Mouse (Mus musculus) gastrocnemius, adult 2 months (tissue): ENCODE data around the gene Akap2. TPM values are rescaled to one million over a fixed set of nuclear protein-coding genes. Genes with fewer than 3 reads are reported as not detected.

Experiments
- DNase-seq: peaks from one replicate; pipeline ENCODE4 v3.0.0; 2022
- H3K27ac ChIP-seq: fragments of 200-600 bp; 2 replicates; pipeline ENCODE4 v1.8.1; 2022; ENCODE audit warnings: mild to moderate bottlenecking
- H3K4me3 ChIP-seq: fragments of 200-600 bp; 2 replicates; pipeline ENCODE4 v1.8.1; 2022; ENCODE audit warnings: mild to moderate bottlenecking, moderate library complexity
- CTCF ChIP-seq: fragments of 200-600 bp; IDR thresholded peaks from 2 replicates; pipeline ENCODE4 v1.8.1; 2022; ENCODE audit warnings: antibody characterized with exemption, mild to moderate bottlenecking, moderate library complexity
- intact Hi-C: fragments of 180-260 bp; cut with DNase I; formaldehyde crosslinking; loops from one replicate; pipeline ENCODE4 v1.15.1; 2025
- total RNA-seq, 2 experiments: library from RNA; stranded (reverse); gene quantifications; 2 replicates each; pipeline ENCODE4 v1.2.3; 2021

The Akap2 gene
- total RNA-seq, 2 experiments from 2014 or later: 28.3 to 42.6 TPM

DNA sequence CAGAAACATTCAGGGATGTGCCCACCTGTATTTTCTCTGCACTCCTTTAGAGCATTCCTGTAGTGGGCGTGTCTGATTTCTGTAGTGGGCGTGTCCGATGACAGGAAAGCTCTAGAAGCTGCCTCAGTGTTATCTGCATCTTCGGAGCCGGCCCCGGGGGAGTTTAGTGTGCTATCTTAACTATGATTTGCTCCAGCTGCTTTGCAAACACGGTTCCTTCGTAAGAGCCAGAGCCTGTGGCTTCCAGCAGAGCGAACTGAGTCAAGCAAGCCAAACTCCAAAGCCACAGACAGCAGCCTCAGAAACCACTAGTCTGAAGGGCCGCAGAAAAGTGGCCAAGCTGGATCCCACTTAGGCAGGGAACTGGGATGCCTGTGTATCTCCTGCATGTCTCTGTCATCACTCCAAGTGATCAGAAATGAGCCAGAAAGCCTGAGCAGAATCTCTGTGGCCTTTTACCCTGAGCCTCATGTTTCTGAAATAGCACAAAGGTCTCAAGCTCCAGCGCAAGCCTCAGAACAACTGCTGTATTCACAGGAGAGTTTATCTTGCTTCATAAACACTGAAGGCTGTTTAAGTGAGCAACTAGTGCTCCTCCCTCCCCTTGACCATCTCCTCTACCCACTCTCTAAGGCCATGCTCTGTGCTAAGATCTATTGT lies 55.5 kb downstream of the Akap2 start:
- peak overlapping the region; percentile 5; the same call in 1 of the 2 replicates for H3K27ac ChIP-seq

GRCm38 (mm10) chr4:57774517-57774916 lies 57.1 kb downstream of the Akap2 start:
- intact Hi-C loops: no loop called here
- H3K4me3 ChIP-seq: no peak overlapping the region

More for the DNA sequence above, 55.5 kb downstream of the Akap2 start:
- no peak for DNase-seq
- H3K4me3 ChIP-seq: no peak overlapping the region
- intact Hi-C loops: no loop called here
- no peak for TF ChIP-seq CTCF

GRCm38 (mm10) chr4:57775582-57775981 lies 58.1 kb downstream of the Akap2 start:
- no peak for TF ChIP-seq CTCF
- intact Hi-C loops: loop anchor here (5.0 kb wide), 1 partner anchor 33 kb away; no protein-coding TSS in a partner anchor
- DNase-seq: no peak
- H3K4me3 ChIP-seq: no peak overlapping the region
- H3K27ac ChIP-seq: no peak overlapping the region

More at GRCm38 (mm10) chr4:57774517-57774916, 57.1 kb downstream of the Akap2 start:
- no peak for TF ChIP-seq CTCF
- DNase-seq: no peak
- no peak overlapping the region for H3K27ac ChIP-seq

- DNase-seq: no peak
- intact Hi-C loops: loop anchor here (5.0 to 10.0 kb wide), 2 partner anchors 67 to 104 kb away; no protein-coding TSS in a partner anchor
- TF ChIP-seq CTCF: no peak
- Histone ChIP-seq H3K4me3 (no peak overlapping the region), H3K27ac (peak overlapping the region; percentile 46)
These were observed 62.9 kb downstream of the Akap2 start for GRCm38 (mm10) chr4:57780403-57780802.

DNA sequence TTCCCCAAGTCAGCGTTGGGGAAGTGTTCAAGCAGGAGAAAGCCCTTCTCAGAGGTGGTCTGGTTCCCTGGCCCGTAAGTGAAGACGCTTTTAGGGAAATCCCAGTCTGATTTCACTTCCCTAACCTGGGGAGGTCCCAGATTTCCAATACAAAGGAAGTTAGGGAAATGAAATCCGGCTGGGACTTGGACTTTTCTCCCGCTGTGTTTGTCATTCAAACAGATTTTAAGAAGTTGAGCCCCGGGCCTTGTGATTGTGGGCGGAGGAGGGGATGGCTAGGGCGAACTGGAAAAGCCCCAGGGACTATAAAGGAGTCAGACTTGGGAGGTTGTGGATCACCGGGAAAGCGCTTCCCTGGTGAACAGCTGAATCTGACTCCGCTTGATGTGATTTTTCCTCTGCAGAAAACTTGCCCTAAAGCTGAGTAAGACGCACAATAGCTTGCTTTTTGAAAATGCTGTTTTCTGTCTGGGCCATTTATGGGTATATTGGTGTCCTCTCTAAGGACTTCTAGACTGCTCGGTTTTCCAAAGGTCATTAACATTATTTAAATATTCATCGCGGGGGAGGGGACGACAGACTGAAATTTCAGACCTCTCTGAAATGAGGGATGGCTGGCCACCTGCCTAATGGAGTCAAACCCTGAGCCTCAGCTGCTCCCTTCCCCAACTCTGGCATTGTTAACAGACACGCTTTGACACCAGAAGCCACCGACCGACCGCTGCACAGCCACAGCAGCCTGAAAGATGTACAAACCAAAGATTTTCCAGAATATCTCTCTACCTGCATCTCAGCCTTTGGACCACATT lies 63.6 kb downstream of the Akap2 start:
- Histone ChIP-seq H3K4me3 (peak overlapping the region; percentile 28), H3K27ac (peak overlapping the region; percentile 46)
- intact Hi-C loops: loop anchor here (5.0 to 10.0 kb wide), 2 partner anchors 66 to 104 kb away; no protein-coding TSS in a partner anchor
- no peak for TF ChIP-seq CTCF
- peak; percentile 30 for DNase-seq

DNA sequence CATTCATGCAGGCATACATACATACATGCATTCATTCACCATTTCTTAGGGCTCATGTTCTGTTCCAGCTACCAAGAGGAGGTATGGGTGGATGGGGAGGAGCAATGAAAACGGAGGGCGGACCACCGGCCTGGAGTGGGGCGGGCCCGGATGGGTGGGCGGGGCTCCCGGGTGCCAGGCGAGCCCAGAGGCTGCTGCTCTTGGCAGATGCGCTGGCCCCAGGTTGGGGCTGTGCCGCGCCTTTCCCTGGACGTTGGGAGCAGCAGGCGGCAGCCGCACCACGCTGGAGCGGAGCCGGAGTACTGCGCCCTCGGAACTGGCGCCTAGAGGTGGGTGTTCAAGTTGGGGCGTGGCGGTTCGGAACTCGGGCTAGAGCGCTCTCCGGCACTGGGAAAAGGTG lies 64.5 kb downstream of the Akap2 start:
- peak; percentile 86 for DNase-seq
- Histone ChIP-seq H3K27ac (peak overlapping the region; percentile 80), H3K4me3 (peak overlapping the region; percentile 81)
- intact Hi-C loops: loop anchor here (5.0 to 10.0 kb wide), 2 partner anchors 65 to 103 kb away; no protein-coding TSS in a partner anchor
- peak; percentile 43 for TF ChIP-seq CTCF

DNA sequence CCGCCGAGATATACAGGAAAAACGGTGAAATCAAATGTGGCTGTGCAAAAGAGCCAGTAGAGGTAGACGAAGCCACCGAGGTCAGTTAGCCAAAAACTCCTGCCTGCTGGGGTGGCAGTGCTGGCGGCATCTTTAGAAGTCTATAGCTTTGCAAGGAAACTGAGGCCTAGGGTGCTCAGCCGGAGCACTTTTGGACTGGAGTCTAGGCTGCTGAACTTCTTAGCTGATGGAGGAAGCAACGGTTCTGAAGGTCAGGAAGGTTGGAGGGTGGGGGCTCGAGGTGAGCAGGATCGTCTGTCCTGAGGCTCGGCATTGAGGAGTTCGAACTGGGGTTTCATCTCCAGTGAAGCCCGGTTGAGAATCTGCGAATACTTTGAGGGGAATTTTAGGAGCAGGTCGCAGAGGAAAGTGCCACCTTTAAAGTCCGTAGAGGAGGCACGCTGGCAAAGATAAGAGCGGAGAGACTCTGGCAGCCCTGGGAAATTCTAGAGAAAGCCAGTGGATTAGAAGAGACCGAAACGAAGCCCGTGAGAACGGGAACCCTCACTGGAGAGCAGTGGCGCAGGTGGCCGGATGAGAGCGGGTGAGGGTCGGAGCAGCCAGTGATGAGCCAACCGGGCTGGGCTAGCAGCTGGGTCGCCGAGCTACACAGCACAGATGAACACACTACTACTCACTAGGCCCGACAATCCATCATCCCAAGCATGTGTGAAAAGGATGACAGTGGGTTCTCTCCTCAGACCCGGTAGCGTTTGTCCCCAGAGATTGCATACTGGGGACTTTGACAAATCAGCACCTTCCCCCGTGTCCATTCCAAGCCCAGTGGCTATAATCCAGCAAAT lies 65.3 kb downstream of the Akap2 start:
- TF ChIP-seq CTCF: no peak
- intact Hi-C loops: loop anchor here (5.0 to 10.0 kb wide), 2 partner anchors 65 to 102 kb away; no protein-coding TSS in a partner anchor
- Histone ChIP-seq H3K4me3 (peak overlapping the region; percentile 81), H3K27ac (peak overlapping the region; percentile 80)
- DNase-seq: peak; percentile 26

GRCm38 (mm10) chr4:57783391-57783770 lies 65.9 kb downstream of the Akap2 start:
- Histone ChIP-seq H3K27ac (peak overlapping the region; percentile 80), H3K4me3 (peak overlapping the region; percentile 81)
- no peak for DNase-seq
- intact Hi-C loops: loop anchor here (5.0 to 10.0 kb wide), 2 partner anchors 64 to 101 kb away; no protein-coding TSS in a partner anchor
- TF ChIP-seq CTCF: no peak

- intact Hi-C loops: loop anchor here (5.0 to 10.0 kb wide), 2 partner anchors 63 to 101 kb away; no protein-coding TSS in a partner anchor
- no peak for TF ChIP-seq CTCF
- H3K4me3 ChIP-seq: peak overlapping the region; percentile 81
- DNase-seq: peak; percentile 55
- H3K27ac ChIP-seq: peak overlapping the region; percentile 80
These were observed 66.6 kb downstream of the Akap2 start for GRCm38 (mm10) chr4:57783853-57784600.

DNA sequence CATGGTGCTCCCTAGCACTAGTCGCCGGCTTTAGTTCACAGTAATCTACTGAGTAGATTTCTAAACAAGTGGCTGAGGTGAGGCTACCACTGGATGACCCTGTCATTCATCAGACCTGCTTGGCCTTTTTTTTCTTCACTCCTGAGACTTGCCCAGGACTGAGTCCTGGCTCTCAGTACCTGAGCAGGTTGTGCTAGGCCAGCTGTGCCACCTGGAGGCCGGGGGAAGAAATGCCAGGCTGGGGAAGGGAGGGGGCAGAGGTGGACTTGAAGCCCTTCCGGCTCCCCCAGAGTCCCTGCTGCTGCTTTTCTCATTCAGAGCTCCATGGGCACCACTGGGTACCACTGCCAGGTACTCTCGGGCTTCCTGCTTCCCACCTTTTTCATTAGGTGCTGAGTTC lies 71.3 kb downstream of the Akap2 start:
- no peak overlapping the region for H3K27ac ChIP-seq
- peak; percentile 66 for DNase-seq
- intact Hi-C loops: loop anchor here (1.0 to 10.0 kb wide), 2 partner anchors 96 to 115 kb away; no protein-coding TSS in a partner anchor
- H3K4me3 ChIP-seq: no peak overlapping the region
- TF ChIP-seq CTCF: peak; percentile 73

DNA sequence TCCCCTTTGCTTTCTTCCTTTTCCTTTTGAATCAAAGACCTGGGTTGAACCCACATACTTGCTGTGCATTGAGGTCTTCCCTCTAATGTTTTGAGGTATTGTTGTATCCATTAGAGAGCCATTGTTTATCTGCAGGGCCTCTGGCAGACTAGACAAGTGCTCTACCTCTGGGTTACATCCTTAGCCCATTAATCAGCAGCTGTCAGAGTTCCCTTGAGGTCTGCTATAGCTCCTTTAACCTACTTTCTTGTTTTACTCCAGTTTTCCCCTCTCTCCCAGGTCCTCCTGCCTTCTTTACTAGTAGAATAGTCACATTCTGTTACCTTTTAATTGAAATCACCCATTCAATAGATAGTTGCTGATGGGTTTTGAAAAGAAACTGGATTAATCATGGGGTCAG lies 71.7 kb downstream of the Akap2 start:
- TF ChIP-seq CTCF: no peak
- no peak for DNase-seq
- Histone ChIP-seq H3K27ac (no peak overlapping the region), H3K4me3 (no peak overlapping the region)
- intact Hi-C loops: loop anchor here (10.0 kb wide), 1 partner anchor 96 kb away; no protein-coding TSS in a partner anchor
